Mouse (Mus musculus): ENCODE measurements around the gene Pxn.

DNA sequence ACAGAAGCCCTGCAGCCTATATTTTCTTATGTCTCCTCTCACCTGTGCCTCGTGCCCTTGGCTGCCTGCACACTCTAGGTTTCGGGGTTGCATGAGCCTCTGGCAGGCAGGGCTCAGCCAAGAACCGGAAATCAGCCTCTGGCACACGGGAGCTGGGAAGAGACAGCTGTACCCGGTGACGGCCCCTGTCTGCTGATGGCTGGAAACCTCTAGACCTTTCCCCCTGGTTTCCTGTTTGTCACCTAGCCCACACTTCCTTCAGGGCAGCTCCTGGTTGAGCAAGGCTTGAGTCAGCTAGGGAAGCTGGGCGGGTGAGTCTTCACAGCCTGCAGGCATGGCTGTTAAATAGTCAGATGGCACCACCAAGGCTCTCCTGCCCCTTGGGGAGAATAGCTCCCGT lies 28.4 kb downstream of the Pxn start:
- TF ChIP-seq CTCF (IDR thresholded peaks at IDR 0.05; ENCODE audit: low read depth), result no peak
- TF ChIP-seq EP300 (IDR thresholded peaks at IDR 0.05; ENCODE audit: low read depth), result no peak

Data from liver, embryonic 14.5 days (tissue).